Mouse (Mus musculus) CH12.LX (cell line): ENCODE data around the gene Tjp3.

Experiments used
- CTCF ChIP-seq, 2 experiments: IDR thresholded peaks in 1 of 2; conservative IDR thresholded peaks in 1 of 2; 2 replicates each; pipeline ENCODE4 v1.5.1; 2011 to 2012; ENCODE audit warnings: low read depth in 2 of 2, low read length in 2 of 2, improper control_type of control experiment in 1 of 2, inconsistent platforms in 1 of 2, mild to moderate bottlenecking in 1 of 2, moderate library complexity in 1 of 2
- MXI1 ChIP-seq: IDR thresholded peaks from 2 replicates; pipeline ENCODE4 v1.6.1; 2011; ENCODE audit warnings: mild to moderate bottlenecking, low read depth, low read length, improper control_type of control experiment
- POLR2A ChIP-seq: IDR thresholded peaks from 2 replicates; pipeline ENCODE4 v1.6.1; 2011; ENCODE audit warnings: low read depth, mild to moderate bottlenecking, improper control_type of control experiment, low read length

- TF ChIP-seq POLR2A (no peak), CTCF (conservative IDR thresholded peaks at IDR 0.05 in 1 of 2, IDR thresholded peaks at IDR 0.05 in 1 of 2; ENCODE audit: low read depth in 2 of 2, low read length in 2 of 2) (peak in 1 of 2 experiments; percentile 46; a peak in 2 of 4 replicates), MXI1 (no peak)
Measured at GRCm38 (mm10) chr10:81319330-81319699, 27.9 kb upstream of the Tjp3 start.
